Mouse (Mus musculus): Measurements from ENCODE around the gene Tspyl3. TPM values are rescaled to one million over a fixed set of nuclear protein-coding genes. Genes with fewer than 3 reads are reported as not detected.

The Tspyl3 gene
- polyA plus RNA-seq, 1 experiment from 2014 or later: 2.6 TPM

GRCm38 (mm10) chr2:153225595-153225953 is 333 bp upstream of the Tspyl3 start:
- ATAC-seq (ENCODE audit: insufficient read depth): no peak
- peak overlapping the region; percentile 87 for H3K27ac ChIP-seq (replicated peaks)
- peak overlapping the region; percentile 61 for H3K4me3 ChIP-seq (replicated peaks)
- H3K27me3 ChIP-seq: no peaks in the 10 kb centered on the region
- H3K4me1 ChIP-seq (replicated peaks): peaks cover 99% of the 10 kb centered on the region
- peak overlapping the region; percentile 69 for H3K9ac ChIP-seq
- under 1% methylated on average over 3 of the region's 3 CpGs for WGBS (ENCODE audit: insufficient replicate concordance)
- peak overlapping the region; percentile 87 for H3K4me2 ChIP-seq
- peaks cover 32% of the 10 kb centered on the region for H3K36me3 ChIP-seq (replicated peaks)
- no peaks in the 10 kb centered on the region for H3K9me3 ChIP-seq (replicated peaks)

GRCm38 (mm10) chr2:153222566-153222965 is 2.7 kb downstream of the Tspyl3 start:
- Histone ChIP-seq H3K9me3 (replicated peaks) (no peaks in the 10 kb centered on the region), H3K4me2 (peak overlapping the region; percentile 65), H3K36me3 (replicated peaks) (peaks cover 9% of the 10 kb centered on the region), H3K9ac (0 out of 2 replicates have a peak overlapping the region, but pooled peaks have one; percentile 49), H3K27me3 (no peaks in the 10 kb centered on the region), H3K4me1 (replicated peaks) (peaks cover 89% of the 10 kb centered on the region), H3K27ac (replicated peaks) (peak overlapping the region; percentile 90), H3K4me3 (replicated peaks) (no peak overlapping the region)
- no peak for ATAC-seq (ENCODE audit: insufficient read depth)
- 68% methylated on average over 2 of the region's 2 CpGs for WGBS (ENCODE audit: insufficient replicate concordance)

GRCm38 (mm10) chr2:153222130-153222529 is 3.1 kb downstream of the Tspyl3 start:
- ATAC-seq (ENCODE audit: insufficient read depth): peak; percentile 81
- Histone ChIP-seq H3K4me2 (peak overlapping the region; percentile 65), H3K4me1 (replicated peaks) (peaks cover 84% of the 10 kb centered on the region), H3K9me3 (replicated peaks) (no peaks in the 10 kb centered on the region), H3K9ac (peak overlapping the region; percentile 49; the same call in 1 of the 2 replicates), H3K4me3 (replicated peaks) (peak overlapping the region; percentile 9), H3K36me3 (replicated peaks) (peaks cover 4% of the 10 kb centered on the region; the same call in 1 of the 2 replicates), H3K27me3 (no peaks in the 10 kb centered on the region), H3K27ac (replicated peaks) (peak overlapping the region; percentile 90)

- Histone ChIP-seq H3K27me3 (no peaks in the 10 kb centered on the region), H3K4me2 (peak overlapping the region; percentile 65), H3K4me3 (replicated peaks) (peak overlapping the region; percentile 9), H3K9me3 (replicated peaks) (no peaks in the 10 kb centered on the region), H3K9ac (peak overlapping the region; percentile 49), H3K4me1 (replicated peaks) (peaks cover 79% of the 10 kb centered on the region), H3K36me3 (replicated peaks) (no peaks in the 10 kb centered on the region; the same call in 1 of the 2 replicates), H3K27ac (replicated peaks) (peak overlapping the region; percentile 90)
- 15% methylated on average over 4 of the region's 4 CpGs for WGBS (ENCODE audit: insufficient replicate concordance)
- peak; percentile 97 for ATAC-seq (ENCODE audit: insufficient read depth)
Measured at GRCm38 (mm10) chr2:153221620-153222019, 3.6 kb downstream of the Tspyl3 start.

- Histone ChIP-seq H3K36me3 (replicated peaks) (no peaks in the 10 kb centered on the region), H3K4me1 (replicated peaks) (peaks cover 66% of the 10 kb centered on the region), H3K4me3 (replicated peaks) (no peak overlapping the region), H3K27me3 (no peaks in the 10 kb centered on the region), H3K27ac (replicated peaks) (no peak overlapping the region), H3K9ac (no peak overlapping the region), H3K9me3 (replicated peaks) (no peaks in the 10 kb centered on the region), H3K4me2 (no peak overlapping the region)
- ATAC-seq (ENCODE audit: insufficient read depth): no peak
- 88% methylated on average over 3 of the region's 3 CpGs for WGBS (ENCODE audit: insufficient replicate concordance)
Measured at GRCm38 (mm10) chr2:153218516-153218915, 6.7 kb downstream of the Tspyl3 start.

GRCm38 (mm10) chr2:153217826-153218340 is 7.4 kb downstream of the Tspyl3 start:
- Histone ChIP-seq H3K9me3 (replicated peaks) (no peaks in the 10 kb centered on the region), H3K4me1 (replicated peaks) (peaks cover 59% of the 10 kb centered on the region), H3K4me3 (replicated peaks) (no peak overlapping the region), H3K27me3 (no peaks in the 10 kb centered on the region), H3K36me3 (replicated peaks) (no peaks in the 10 kb centered on the region), H3K9ac (no peak overlapping the region), H3K4me2 (no peak overlapping the region), H3K27ac (replicated peaks) (no peak overlapping the region)
- ATAC-seq (ENCODE audit: insufficient read depth): no peak
- 75% methylated on average over 10 of the region's 10 CpGs for WGBS (ENCODE audit: insufficient replicate concordance)

- ATAC-seq (ENCODE audit: insufficient read depth): no peak
- Histone ChIP-seq H3K9ac (no peak overlapping the region), H3K4me2 (0 out of 2 replicates have a peak overlapping the region, but pooled peaks have one; percentile 6), H3K36me3 (replicated peaks) (no peaks in the 10 kb centered on the region), H3K27me3 (no peaks in the 10 kb centered on the region), H3K4me1 (replicated peaks) (peaks cover 35% of the 10 kb centered on the region), H3K4me3 (replicated peaks) (no peak overlapping the region), H3K9me3 (replicated peaks) (no peaks in the 10 kb centered on the region), H3K27ac (replicated peaks) (no peak overlapping the region)
- WGBS (ENCODE audit: insufficient replicate concordance): 35% methylated on average over 4 of the region's 4 CpGs
Measured at GRCm38 (mm10) chr2:153215421-153215820, 9.8 kb downstream of the Tspyl3 start.

GRCm38 (mm10) chr2:153214771-153215259 is 10.4 kb downstream of the Tspyl3 start:
- 24% methylated on average over 6 of the region's 6 CpGs for WGBS (ENCODE audit: insufficient replicate concordance)
- H3K9me3 ChIP-seq (replicated peaks): no peaks in the 10 kb centered on the region
- H3K4me2 ChIP-seq: peak overlapping the region; percentile 6; the same call in 1 of the 2 replicates
- peaks cover 4% of the 10 kb centered on the region for H3K36me3 ChIP-seq (replicated peaks)
- peak overlapping the region; percentile 14; the same call in 1 of the 2 replicates for H3K27ac ChIP-seq (replicated peaks)
- H3K27me3 ChIP-seq: no peaks in the 10 kb centered on the region
- H3K4me1 ChIP-seq (replicated peaks): peaks cover 29% of the 10 kb centered on the region
- no peak overlapping the region for H3K9ac ChIP-seq
- no peak overlapping the region for H3K4me3 ChIP-seq (replicated peaks)
- peak; percentile 40; the same call in 1 of the 2 replicates for ATAC-seq (ENCODE audit: insufficient read depth)

- Histone ChIP-seq H3K9me3 (replicated peaks) (no peaks in the 10 kb centered on the region), H3K27ac (replicated peaks) (no peak overlapping the region), H3K4me1 (replicated peaks) (peaks cover 16% of the 10 kb centered on the region), H3K4me2 (no peak overlapping the region), H3K36me3 (replicated peaks) (peaks cover 17% of the 10 kb centered on the region), H3K4me3 (replicated peaks) (no peak overlapping the region), H3K27me3 (no peaks in the 10 kb centered on the region), H3K9ac (no peak overlapping the region)
- WGBS (ENCODE audit: insufficient replicate concordance): 78% methylated on average over 4 of the region's 4 CpGs
- ATAC-seq (ENCODE audit: insufficient read depth): no peak
Measured at GRCm38 (mm10) chr2:153213351-153213750, 11.9 kb downstream of the Tspyl3 start.

- Histone ChIP-seq H3K4me3 (replicated peaks) (no peak overlapping the region), H3K4me2 (no peak overlapping the region), H3K4me1 (replicated peaks) (peaks cover 18% of the 10 kb centered on the region), H3K9ac (no peak overlapping the region), H3K27ac (replicated peaks) (no peak overlapping the region), H3K9me3 (replicated peaks) (no peaks in the 10 kb centered on the region), H3K27me3 (no peaks in the 10 kb centered on the region), H3K36me3 (replicated peaks) (peaks cover 31% of the 10 kb centered on the region)
- WGBS (ENCODE audit: insufficient replicate concordance): 62% methylated on average over 5 of the region's 5 CpGs
- ATAC-seq (ENCODE audit: insufficient read depth): no peak
Measured at GRCm38 (mm10) chr2:153211451-153211850, 13.8 kb downstream of the Tspyl3 start.

GRCm38 (mm10) chr2:153209286-153209685 is 16.0 kb downstream of the Tspyl3 start:
- ATAC-seq (ENCODE audit: insufficient read depth): no peak
- Histone ChIP-seq H3K4me2 (no peak overlapping the region), H3K27ac (replicated peaks) (no peak overlapping the region), H3K9me3 (replicated peaks) (no peaks in the 10 kb centered on the region), H3K9ac (no peak overlapping the region), H3K4me1 (replicated peaks) (peaks cover 2% of the 10 kb centered on the region; the same call in 1 of the 2 replicates), H3K36me3 (replicated peaks) (peaks cover 50% of the 10 kb centered on the region), H3K27me3 (no peaks in the 10 kb centered on the region), H3K4me3 (replicated peaks) (no peak overlapping the region)
- 80% methylated on average over 5 of the region's 5 CpGs for WGBS (ENCODE audit: insufficient replicate concordance)

- ATAC-seq (ENCODE audit: insufficient read depth): no peak
- Histone ChIP-seq H3K9ac (no peak overlapping the region), H3K4me1 (replicated peaks) (0 out of 2 replicates have a peak, but pooled peaks cover 2% of the 10 kb centered on the region), H3K4me2 (no peak overlapping the region), H3K9me3 (replicated peaks) (no peaks in the 10 kb centered on the region), H3K36me3 (replicated peaks) (peaks cover 59% of the 10 kb centered on the region), H3K27me3 (no peaks in the 10 kb centered on the region), H3K4me3 (replicated peaks) (no peak overlapping the region), H3K27ac (replicated peaks) (no peak overlapping the region)
- 91% methylated on average over 2 of the region's 2 CpGs for WGBS (ENCODE audit: insufficient replicate concordance)
Measured at GRCm38 (mm10) chr2:153208149-153208548, 17.1 kb downstream of the Tspyl3 start.
